Mouse (Mus musculus): Measurements from ENCODE around the gene Rnf217.

- TF ChIP-seq POLR2A (IDR thresholded peaks at IDR 0.05; ENCODE audit: borderline replicate concordance, low read depth, low read length), result no peak
- TF ChIP-seq CTCF (IDR thresholded peaks at IDR 0.05; ENCODE audit: low read depth, low read length), result no peak
Observed at GRCm38 (mm10) chr10:31632005-31632404, 23.0 kb upstream of the Rnf217 start.

All from bone marrow macrophage, adult 2 months (primary cell).